In genomic region chr3:116189363-116190100, GRCm38 (mm10) we compare ENCODE assay signal across 14 mouse cellular contexts.
A peak's percentile ranks its signal among the peaks of the same experiment; 100 is the strongest.
DNase-seq lines count a peak whose midpoint lies in the region; ATAC-seq and TF ChIP-seq lines count a peak whose summit lies in the region.
"Had no signal": no experiment of that assay in that cellular context is flagged by ENCODE, and none has a peak within 500 bp of the region (broad histone marks: within the 10 kb centered on the region; RNA-seq: fewer than 3 reads in every experiment).

No protein-coding gene starts in this region.

- intact Hi-C loops in left cerebral cortex, postnatal 36 days (cut with DNase I) = no loop called here

- H3K4me3 ChIP-seq in kidney, embryonic 16.5 days (ENCODE audit: low read length) = no peak overlapping the region
- H3K4me3 ChIP-seq in layer of hippocampus, adult 2 months = no peak overlapping the region
- H3K4me3 ChIP-seq: limb, embryonic 13.5 days; lung, embryonic 15.5 days; midbrain, embryonic 12.5 days had no signal

- WGBS in kidney, embryonic 16.5 days = 79% methylated on average over 6 of the region's 6 CpGs

- H3K36me3 ChIP-seq in kidney, embryonic 16.5 days (ENCODE audit: insufficient read depth, low read length) = no peaks in the 10 kb centered on the region
- H3K36me3 ChIP-seq: limb, embryonic 13.5 days; lung, embryonic 15.5 days; midbrain, embryonic 12.5 days had no signal

- H3K9me3 ChIP-seq in kidney, embryonic 16.5 days (ENCODE audit: low read length) = no peaks in the 10 kb centered on the region
- H3K9me3 ChIP-seq: limb, embryonic 13.5 days; lung, embryonic 15.5 days; midbrain, embryonic 12.5 days had no signal

- H3K27ac ChIP-seq in kidney, embryonic 16.5 days (ENCODE audit: low read length) = no peak overlapping the region
- H3K27ac ChIP-seq in layer of hippocampus, adult 2 months = no peak overlapping the region
- H3K27ac ChIP-seq: limb, embryonic 13.5 days; midbrain, embryonic 12.5 days had no signal

- peak; percentile 65 for DNase-seq in kidney, adult 9 months
- DNase-seq in 416B (ENCODE audit: low read depth) = peak; percentile 10
- DNase-seq in adipocyte (ENCODE audit: low spot score) = peak; percentile 89
- no peak for DNase-seq in ovary, postnatal 10 days (ENCODE audit: low spot score)
- DNase-seq in left cerebral cortex, postnatal 36 days (ENCODE audit: low spot score in 2 of 2) = no peak
- DNase-seq in layer of hippocampus, adult 2 months (ENCODE audit: low spot score in 2 of 2) = no peak
- DNase-seq: cerebellum, adult 18-20 months; heart, postnatal 14 days; kidney, postnatal 14 days had no signal

- H3K4me2 ChIP-seq in kidney, embryonic 16.5 days (replicated peaks; ENCODE audit: low read depth, low read length) = no peak overlapping the region
- H3K4me2 ChIP-seq: limb, embryonic 13.5 days; lung, embryonic 15.5 days; midbrain, embryonic 12.5 days had no signal

- no peak for ATAC-seq in kidney, embryonic 16.5 days (ENCODE audit: low FRiP score, low TSS enrichment)
- peak; percentile 36; the same call in 1 of the 2 replicates for ATAC-seq in granulocyte monocyte progenitor cell, adult 5-6 weeks (replicated peaks; ENCODE audit: poor library complexity, severe bottlenecking)

- no peaks in the 10 kb centered on the region for H3K27me3 ChIP-seq in kidney, embryonic 16.5 days (ENCODE audit: insufficient read depth, low read length)
- H3K27me3 ChIP-seq: limb, embryonic 13.5 days; lung, embryonic 15.5 days; midbrain, embryonic 12.5 days had no signal

- TF ChIP-seq CTCF in layer of hippocampus, adult 2 months (conservative IDR thresholded peaks at IDR 0.05) = no peak

- no peak overlapping the region for H3K9ac ChIP-seq in kidney, embryonic 16.5 days (replicated peaks; ENCODE audit: low read length)
- H3K9ac ChIP-seq: limb, embryonic 13.5 days; lung, embryonic 15.5 days; midbrain, embryonic 12.5 days had no signal

- H3K4me1 ChIP-seq in kidney, embryonic 16.5 days (ENCODE audit: insufficient read depth, low read length) = no peaks in the 10 kb centered on the region
- H3K4me1 ChIP-seq: midbrain, embryonic 12.5 days had no signal

Comparison
In these comparisons a context has a peak if more than half of its experiments do, and no peak if none do; other contexts are left out.
1. DNase-seq: peak in kidney, adult 9 months (single experiment), 416B (single experiment) and adipocyte (single experiment); none in ovary, postnatal 10 days (single experiment), left cerebral cortex, postnatal 36 days (0 of 2) and layer of hippocampus, adult 2 months (0 of 2).